Mouse (Mus musculus) embryonic fibroblast, embryonic 13.5 days (primary cell): ENCODE measurements at regions not wholly inside any gene's neighbourhood (a gene's known extent, or its start where the extent isn't known, plus 50 kb on each side); places are given as distances from the start of the nearest gene placed in this dataset.

ENCODE experiments used
- CTCF ChIP-seq: IDR thresholded peaks from 2 replicates; pipeline ENCODE4 v1.5.1; 2011; ENCODE audit warnings: mild to moderate bottlenecking, control low read depth, low read length, moderate library complexity, borderline replicate concordance; ENCODE audit not compliant: insufficient read depth
- POLR2A ChIP-seq: IDR thresholded peaks from 2 replicates; pipeline ENCODE4 v1.6.1; 2011; ENCODE audit warnings: low read depth, mild to moderate bottlenecking, control low read depth, low read length, moderate library complexity

- TF ChIP-seq CTCF (no peak), POLR2A (no peak)
Measured at GRCm38 (mm10) chr19:25863312-25863711, 191.1 kb downstream of the Dmrt2 start.
